Mouse (Mus musculus) hindbrain, embryonic 14.5 days (tissue): ENCODE measurements at regions not wholly inside any gene's neighbourhood (a gene's known extent, or its start where the extent isn't known, plus 50 kb on each side); places are given as distances from the start of the nearest gene placed in this dataset.

Source experiments
- ATAC-seq: fragments of 200-750 bp; cut with Nextera tagmentation; 2 replicates; pipeline ENCODE4 v1.8.0; 2017; ENCODE audit warnings: moderate number of reproducible peaks, mild to moderate bottlenecking, moderate TSS enrichment, moderate library complexity; ENCODE audit not compliant: low FRiP score
- DNase-seq: peaks from one replicate; pipeline ENCODE4 v3.0.0-alpha.2; 2015; ENCODE audit warnings: low spot score
- H3K27ac ChIP-seq: fragments of 300-500 bp; sonication (generic); 2 replicates; pipeline ENCODE4 v1.5.1; 2014; ENCODE audit warnings: mild to moderate bottlenecking, moderate library complexity
- H3K27me3 ChIP-seq: fragments of 300-500 bp; sonication (generic); 2 replicates; pipeline ENCODE4 v1.6.1; 2014; ENCODE audit warnings: mild to moderate bottlenecking, low read length, mixed read lengths; ENCODE audit not compliant: control insufficient read depth, insufficient read depth
- H3K36me3 ChIP-seq: fragments of 300-500 bp; sonication (generic); replicated peaks from 2 replicates; pipeline ENCODE4 v1.6.1; 2014; ENCODE audit not compliant: control insufficient read depth, insufficient read depth
- H3K4me1 ChIP-seq: fragments of 300-500 bp; sonication (generic); replicated peaks from 2 replicates; pipeline ENCODE4 v1.6.1; 2014; ENCODE audit warnings: antibody characterized with exemption, low read length, mixed read lengths; ENCODE audit not compliant: control insufficient read depth, insufficient read depth
- H3K4me2 ChIP-seq: fragments of 300-500 bp; sonication (generic); replicated peaks from 2 replicates; pipeline ENCODE4 v1.6.1; 2014; ENCODE audit warnings: mild to moderate bottlenecking, moderate library complexity
- H3K4me3 ChIP-seq: fragments of 300-500 bp; sonication (generic); replicated peaks from 2 replicates; pipeline ENCODE4 v1.5.1; 2014; ENCODE audit warnings: mild to moderate bottlenecking, low read length
- H3K9ac ChIP-seq: fragments of 300-500 bp; sonication (generic); 2 replicates; pipeline ENCODE4 v1.6.1; 2014
- H3K9me3 ChIP-seq: fragments of 300-500 bp; sonication (generic); 2 replicates; pipeline ENCODE4 v1.6.1; 2016; ENCODE audit warnings: low read length; ENCODE audit not compliant: control insufficient read depth
- WGBS: fragments of 180-500 bp; shearing (Covaris S2); extraction: QIAGEN DNeasy Blood & Tissue Kit; methylation state at CpG from one replicate; pipeline ENCODE4 v1.1.7; 2014; 5-methylcytosine and 5-hydroxymethylcytosine counted together

GRCm38 (mm10) chr1:130309746-130310145, 113.1 kb downstream of the Cd55b start:
- DNase-seq: no peak
- no peak overlapping the region for H3K4me2 ChIP-seq
- ATAC-seq: no peak
- WGBS: 69% methylated on average over 2 of the region's 2 CpGs
- H3K9ac ChIP-seq: no peak overlapping the region
- H3K36me3 ChIP-seq: no peaks in the 10 kb centered on the region
- no peaks in the 10 kb centered on the region for H3K4me1 ChIP-seq
- H3K4me3 ChIP-seq: no peak overlapping the region
- no peaks in the 10 kb centered on the region for H3K27me3 ChIP-seq
- no peaks in the 10 kb centered on the region for H3K9me3 ChIP-seq
- H3K27ac ChIP-seq: no peak overlapping the region

- Histone ChIP-seq H3K36me3 (no peaks in the 10 kb centered on the region), H3K9me3 (no peaks in the 10 kb centered on the region), H3K27ac (no peak overlapping the region), H3K4me2 (0 out of 2 replicates have a peak overlapping the region, but pooled peaks have one; percentile 20), H3K27me3 (no peaks in the 10 kb centered on the region), H3K4me3 (no peak overlapping the region), H3K4me1 (peaks cover 18% of the 10 kb centered on the region), H3K9ac (no peak overlapping the region)
- ATAC-seq (peak; percentile 47; the same call in 1 of the 2 replicates), DNase-seq (peak; percentile 41)
- WGBS: 36% methylated on average over 11 of the region's 11 CpGs
Measured at GRCm38 (mm10) chr1:130301828-130302386, 120.9 kb downstream of the Cd55b start.

GRCm38 (mm10) chr1:130300065-130300815, 122.6 kb downstream of the Cd55b start:
- no peaks in the 10 kb centered on the region for H3K27me3 ChIP-seq
- peaks cover 18% of the 10 kb centered on the region for H3K4me1 ChIP-seq
- peak overlapping the region; percentile 47 for H3K4me2 ChIP-seq
- whole genome bisulfite sequencing: 3% methylated on average over 13 of the region's 13 CpGs
- peak overlapping the region; percentile 49 for H3K9ac ChIP-seq
- H3K9me3 ChIP-seq: no peaks in the 10 kb centered on the region
- no peaks in the 10 kb centered on the region for H3K36me3 ChIP-seq
- DNase-seq: peak; percentile 65
- H3K4me3 ChIP-seq: no peak overlapping the region; the same call in 1 of the 2 replicates
- ATAC-seq: peak; percentile 86
- peak overlapping the region; percentile 55 for H3K27ac ChIP-seq

- WGBS: 15% methylated on average over 4 of the region's 4 CpGs
- Histone ChIP-seq H3K36me3 (no peaks in the 10 kb centered on the region), H3K4me1 (peaks cover 18% of the 10 kb centered on the region), H3K4me3 (no peak overlapping the region), H3K9me3 (no peaks in the 10 kb centered on the region), H3K4me2 (peak overlapping the region; percentile 47), H3K27me3 (no peaks in the 10 kb centered on the region), H3K9ac (peak overlapping the region; percentile 49), H3K27ac (no peak overlapping the region)
- ATAC-seq (no peak), DNase-seq (no peak)
Measured at GRCm38 (mm10) chr1:130299641-130300040, 123.2 kb downstream of the Cd55b start.

- H3K4me3 ChIP-seq: no peak overlapping the region
- 66% methylated on average over 3 of the region's 3 CpGs for WGBS
Measured at GRCm38 (mm10) chr1:130299069-130299468, 123.7 kb downstream of the Cd55b start.

GRCm38 (mm10) chr1:130298636-130299035, 124.2 kb downstream of the Cd55b start:
- H3K4me1 ChIP-seq: peaks cover 18% of the 10 kb centered on the region
- H3K9ac ChIP-seq: no peak overlapping the region
- H3K4me3 ChIP-seq: no peak overlapping the region
- WGBS: 97% methylated on average over 1 of the region's 1 CpGs
- no peak for DNase-seq
- H3K9me3 ChIP-seq: no peaks in the 10 kb centered on the region
- no peak for ATAC-seq
- H3K27ac ChIP-seq: no peak overlapping the region
- no peaks in the 10 kb centered on the region for H3K36me3 ChIP-seq
- no peak overlapping the region for H3K4me2 ChIP-seq
- no peaks in the 10 kb centered on the region for H3K27me3 ChIP-seq

More at GRCm38 (mm10) chr1:130299069-130299468, 123.7 kb downstream of the Cd55b start:
- Histone ChIP-seq H3K4me1 (peaks cover 18% of the 10 kb centered on the region), H3K27me3 (no peaks in the 10 kb centered on the region), H3K36me3 (no peaks in the 10 kb centered on the region), H3K9me3 (no peaks in the 10 kb centered on the region), H3K4me2 (no peak overlapping the region), H3K9ac (no peak overlapping the region), H3K27ac (no peak overlapping the region)
- ATAC-seq (no peak), DNase-seq (no peak)

- H3K9me3 ChIP-seq: no peaks in the 10 kb centered on the region
- 45% methylated on average over 2 of the region's 2 CpGs for WGBS
- no peaks in the 10 kb centered on the region for H3K27me3 ChIP-seq
- H3K4me1 ChIP-seq: peaks cover 18% of the 10 kb centered on the region
- no peak overlapping the region for H3K27ac ChIP-seq
- DNase-seq (no peak), ATAC-seq (no peak)
- no peak overlapping the region for H3K9ac ChIP-seq
- H3K36me3 ChIP-seq: no peaks in the 10 kb centered on the region
- no peak overlapping the region for H3K4me3 ChIP-seq
- no peak overlapping the region for H3K4me2 ChIP-seq
Measured at GRCm38 (mm10) chr1:130297471-130297870, 125.3 kb downstream of the Cd55b start.

- H3K36me3 ChIP-seq: no peaks in the 10 kb centered on the region
- no peak overlapping the region for H3K27ac ChIP-seq
- ATAC-seq: no peak
- no peaks in the 10 kb centered on the region for H3K9me3 ChIP-seq
- H3K4me3 ChIP-seq: no peak overlapping the region
- H3K4me1 ChIP-seq: no peaks in the 10 kb centered on the region
- no peak overlapping the region for H3K4me2 ChIP-seq
- no peak for DNase-seq
- H3K9ac ChIP-seq: no peak overlapping the region
- no peaks in the 10 kb centered on the region for H3K27me3 ChIP-seq
- WGBS: 86% methylated on average over 6 of the region's 6 CpGs
Measured at GRCm38 (mm10) chr1:130285882-130286281, 136.9 kb downstream of the Cd55b start.

GRCm38 (mm10) chr1:130282153-130282552, 140.7 kb downstream of the Cd55b start:
- Histone ChIP-seq H3K4me3 (no peak overlapping the region), H3K27ac (no peak overlapping the region), H3K9ac (no peak overlapping the region), H3K36me3 (no peaks in the 10 kb centered on the region), H3K9me3 (peaks cover 15% of the 10 kb centered on the region), H3K4me1 (no peaks in the 10 kb centered on the region), H3K4me2 (no peak overlapping the region), H3K27me3 (no peaks in the 10 kb centered on the region)
- 73% methylated on average over 3 of the region's 3 CpGs for WGBS
- no peak for DNase-seq
- no peak for ATAC-seq
